Mouse (Mus musculus): ENCODE measurements at regions not wholly inside any gene's neighbourhood (a gene's known extent, or its start where the extent isn't known, plus 50 kb on each side); places are given as distances from the start of the nearest gene placed in this dataset.

DNA sequence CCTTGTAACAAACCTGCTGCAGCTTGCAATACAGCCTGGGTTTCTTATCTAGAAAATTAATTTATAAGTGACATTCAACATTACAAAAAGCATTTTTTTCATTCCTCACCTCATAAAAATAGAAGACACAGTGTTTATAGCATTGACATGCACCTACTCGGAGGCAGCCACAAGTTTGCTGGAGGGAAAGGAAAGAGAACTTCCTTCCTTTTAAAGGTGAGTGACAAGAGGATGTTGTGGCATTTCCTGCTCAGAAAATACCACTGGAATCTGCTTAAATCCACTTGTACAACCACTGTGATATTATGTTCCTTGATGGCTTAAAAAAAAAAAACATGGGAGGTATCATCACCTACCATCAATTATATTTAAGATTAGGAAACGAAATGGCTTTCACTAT, 1222.2 kb upstream of the Flrt2 start:
- in situ Hi-C loops (cut with MboI; ENCODE audit: low pct_ligation_motif_present, low pct_unique_long_range_greater_than_20kb, low sequenced_read_pairs): no loop called here
- Histone ChIP-seq H3K36me3 (replicated peaks in 1 of 2; ENCODE audit: control insufficient read depth in 1 of 2, insufficient read depth in 1 of 2, low read length in 1 of 2) (no peaks in the 10 kb centered on the region), H3K4me2 (ENCODE audit: insufficient read depth, low read depth, poor library complexity, severe bottlenecking) (no peak overlapping the region), H3K27ac (ENCODE audit: insufficient read depth, low read depth) (no peak overlapping the region), H3K4me1 (ENCODE audit: control insufficient read depth in 1 of 2, insufficient read depth in 2 of 2) (no peaks in the 10 kb centered on the region), H3K27me3 (replicated peaks) (no peaks in the 10 kb centered on the region), H3K79me2 (replicated peaks; ENCODE audit: control insufficient read depth, extremely low read depth, insufficient read depth, poor library complexity, severe bottlenecking) (no peaks in the 10 kb centered on the region), H3K9ac (ENCODE audit: insufficient read depth, low read depth) (no peak overlapping the region), H3K9me3 (replicated peaks; ENCODE audit: low read length) (peaks cover 15% of the 10 kb centered on the region), H3K4me3 (replicated peaks in 1 of 3; ENCODE audit: low read depth in 2 of 3, low read length in 2 of 3, poor library complexity in 1 of 3) (no peak overlapping the region)
- dilution Hi-C loops (cut with MboI; ENCODE audit: extremely low pct_ligation_motif_present, extremely low pct_unique_long_range_greater_than_20kb, low sequenced_read_pairs): no loop called here
- no peak for DNase-seq (ENCODE audit: extremely low read depth)
- no peak for TF ChIP-seq HCFC1 (IDR thresholded peaks at IDR 0.05; ENCODE audit: low read depth, low read length)
- no peak for TF ChIP-seq CHD2 (IDR thresholded peaks at IDR 0.05; ENCODE audit: low read length)
- no peak for TF ChIP-seq RCOR1 (conservative IDR thresholded peaks at IDR 0.05; ENCODE audit: low read depth, low read length)
- TF ChIP-seq ZNF384 (IDR thresholded peaks at IDR 0.05; ENCODE audit: low read depth, low read length): no peak
- TF ChIP-seq PAX5 (IDR thresholded peaks at IDR 0.05; ENCODE audit: low read length): no peak
- TF ChIP-seq GABPA (IDR thresholded peaks at IDR 0.05; ENCODE audit: insufficient replicate concordance, low read depth, low read length): no peak
- TF ChIP-seq MYC (IDR thresholded peaks at IDR 0.05; ENCODE audit: low read depth, low read length): no peak
- no peak for TF ChIP-seq TCF12 (IDR thresholded peaks at IDR 0.05; ENCODE audit: low read depth, low read length)
- no peak for TF ChIP-seq E2F4 (IDR thresholded peaks at IDR 0.05; ENCODE audit: insufficient replicate concordance, low read depth, low read length)
- TF ChIP-seq ZKSCAN1 (IDR thresholded peaks at IDR 0.05; ENCODE audit: borderline replicate concordance, low read depth, low read length): no peak

DNA sequence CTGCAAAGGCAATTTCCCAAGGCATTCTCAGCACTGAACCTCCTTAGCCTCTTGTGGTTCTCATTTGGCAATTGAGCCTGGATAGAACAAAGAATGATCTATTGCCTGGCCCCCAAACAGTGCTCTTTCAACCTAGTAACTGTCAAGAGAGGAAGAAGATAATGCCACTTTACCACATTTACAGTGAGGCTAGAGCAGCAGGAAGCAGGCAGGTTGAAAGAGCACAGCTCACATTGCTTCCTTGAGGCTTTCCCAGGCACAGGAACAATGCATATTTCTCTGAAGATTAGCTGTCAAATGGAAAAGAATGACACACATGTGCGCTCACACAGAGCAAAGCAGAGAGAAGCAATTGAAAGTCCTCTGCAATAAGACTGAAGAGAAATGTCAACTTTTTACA, 1221.0 kb upstream of the Flrt2 start:
- no peak for DNase-seq (ENCODE audit: extremely low read depth)
- dilution Hi-C loops (cut with MboI; ENCODE audit: extremely low pct_ligation_motif_present, extremely low pct_unique_long_range_greater_than_20kb, low sequenced_read_pairs) (no loop called here), in situ Hi-C loops (cut with MboI; ENCODE audit: low pct_ligation_motif_present, low pct_unique_long_range_greater_than_20kb, low sequenced_read_pairs) (no loop called here)
- no peaks in the 10 kb centered on the region for H3K4me1 ChIP-seq (ENCODE audit: control insufficient read depth in 1 of 2, insufficient read depth in 2 of 2)
- H3K27ac ChIP-seq (ENCODE audit: insufficient read depth, low read depth): no peak overlapping the region
- H3K9me3 ChIP-seq (replicated peaks; ENCODE audit: low read length): peaks cover 15% of the 10 kb centered on the region
- no peak overlapping the region for H3K9ac ChIP-seq (ENCODE audit: insufficient read depth, low read depth)
- H3K4me3 ChIP-seq (replicated peaks in 1 of 3; ENCODE audit: low read depth in 2 of 3, low read length in 2 of 3, poor library complexity in 1 of 3): no peak overlapping the region
- no peak overlapping the region for H3K4me2 ChIP-seq (ENCODE audit: insufficient read depth, low read depth, poor library complexity, severe bottlenecking)
- H3K79me2 ChIP-seq (replicated peaks; ENCODE audit: control insufficient read depth, extremely low read depth, insufficient read depth, poor library complexity, severe bottlenecking): no peaks in the 10 kb centered on the region
- H3K36me3 ChIP-seq (replicated peaks in 1 of 2; ENCODE audit: control insufficient read depth in 1 of 2, insufficient read depth in 1 of 2, low read length in 1 of 2): no peaks in the 10 kb centered on the region
- no peak for TF ChIP-seq CTCF (conservative IDR thresholded peaks at IDR 0.05 in 1 of 2, IDR thresholded peaks at IDR 0.05 in 1 of 2; ENCODE audit: low read depth in 2 of 2, low read length in 2 of 2)
- no peak for TF ChIP-seq TBP (conservative IDR thresholded peaks at IDR 0.05; ENCODE audit: low read depth, low read length)
- TF ChIP-seq RAD21 (IDR thresholded peaks at IDR 0.05; ENCODE audit: low read depth, low read length): no peak
- no peak for TF ChIP-seq E2F4 (IDR thresholded peaks at IDR 0.05; ENCODE audit: insufficient replicate concordance, low read depth, low read length)
- no peak for TF ChIP-seq MAX (IDR thresholded peaks at IDR 0.05; ENCODE audit: low read length)
- no peak for TF ChIP-seq MAFK (IDR thresholded peaks at IDR 0.05; ENCODE audit: insufficient replicate concordance, low read length)
- no peak for TF ChIP-seq BHLHE40 (IDR thresholded peaks at IDR 0.05; ENCODE audit: low read depth, low read length)
- no peak for TF ChIP-seq PAX5 (IDR thresholded peaks at IDR 0.05; ENCODE audit: low read length)
- TF ChIP-seq TCF12 (IDR thresholded peaks at IDR 0.05; ENCODE audit: low read depth, low read length): no peak
- TF ChIP-seq UBTF (IDR thresholded peaks at IDR 0.05; ENCODE audit: low read depth, low read length): no peak
- TF ChIP-seq CHD1 (IDR thresholded peaks at IDR 0.05; ENCODE audit: low read depth, low read length): no peak
- TF ChIP-seq IRF4 (IDR thresholded peaks at IDR 0.05; ENCODE audit: low read depth, low read length): no peak
- TF ChIP-seq KAT2A (IDR thresholded peaks at IDR 0.05; ENCODE audit: insufficient replicate concordance, low read length): no peak
- TF ChIP-seq RCOR1 (conservative IDR thresholded peaks at IDR 0.05; ENCODE audit: low read depth, low read length): no peak
- TF ChIP-seq HCFC1 (IDR thresholded peaks at IDR 0.05; ENCODE audit: low read depth, low read length): no peak
- no peak for TF ChIP-seq GABPA (IDR thresholded peaks at IDR 0.05; ENCODE audit: insufficient replicate concordance, low read depth, low read length)
- no peaks in the 10 kb centered on the region for H3K27me3 ChIP-seq (replicated peaks)
